Mouse (Mus musculus) heart, adult 2 months (tissue): Measurements from ENCODE around the gene Cyp2d22. TPM values are rescaled to one million over a fixed set of nuclear protein-coding genes. Genes with fewer than 3 reads are reported as not detected.

ENCODE experiments used
- DNase-seq, 2 experiments: peaks; one replicate each; pipeline ENCODE4 v3.0.0; 2021
- H3K27ac ChIP-seq: fragments of 200-600 bp; 2 replicates; pipeline ENCODE4 v1.8.1; 2022
- H3K27me3 ChIP-seq: fragments of 200-500 bp; 2 replicates; pipeline ENCODE4 v1.6.1; 2012; ENCODE audit warnings: mild to moderate bottlenecking, low read length, inconsistent platforms, mixed read lengths; ENCODE audit not compliant: control insufficient read depth, insufficient read depth
- H3K36me3 ChIP-seq: fragments of 200-500 bp; 2 replicates; pipeline ENCODE4 v1.6.1; 2012; ENCODE audit warnings: low read length, inconsistent platforms; ENCODE audit not compliant: control insufficient read depth, insufficient read depth
- H3K4me1 ChIP-seq: fragments of 200-500 bp; 2 replicates; pipeline ENCODE4 v1.6.1; 2011; ENCODE audit warnings: low read length; ENCODE audit not compliant: control insufficient read depth, insufficient read depth
- H3K4me3 ChIP-seq: fragments of 200-600 bp; 2 replicates; pipeline ENCODE4 v1.8.1; 2022
- H3K79me2 ChIP-seq: fragments of 200-500 bp; replicated peaks from 2 replicates; pipeline ENCODE4 v1.6.1; 2012; ENCODE audit warnings: mild to moderate bottlenecking, inconsistent platforms, low read length, moderate library complexity, mixed read lengths; ENCODE audit not compliant: control insufficient read depth, insufficient read depth
- H3K9ac ChIP-seq: fragments of 200-500 bp; 2 replicates; pipeline ENCODE4 v1.6.1; 2012; ENCODE audit warnings: low read depth, mild to moderate bottlenecking, control low read depth, inconsistent platforms, low read length, mixed read lengths
- CTCF ChIP-seq: fragments of 200-600 bp; IDR thresholded peaks from 2 replicates; pipeline ENCODE4 v1.8.1; 2022; ENCODE audit warnings: antibody characterized with exemption, mild to moderate bottlenecking, moderate library complexity
- EP300 ChIP-seq: fragments of 200-500 bp; IDR thresholded peaks from 2 replicates; pipeline ENCODE4 v1.6.1; 2011; ENCODE audit warnings: low read depth, low read length, control low read depth; ENCODE audit not compliant: insufficient read depth
- POLR2A ChIP-seq: fragments of 200-500 bp; IDR thresholded peaks from 2 replicates; pipeline ENCODE4 v1.6.1; 2011; ENCODE audit warnings: mild to moderate bottlenecking, low read depth, low read length, control low read depth; ENCODE audit not compliant: insufficient read depth
- WGBS: fragments of 180-500 bp; shearing (Covaris S2); methylation state at CpG from one replicate; pipeline ENCODE4 v1.1.7; 2018; 5-methylcytosine and 5-hydroxymethylcytosine counted together
- intact Hi-C: fragments of 180-260 bp; cut with DNase I; formaldehyde crosslinking; loops from one replicate; pipeline ENCODE4 v1.15.1; 2025
- polyA plus RNA-seq: library from polyadenylated mRNA; depleted of rRNA; stranded (reverse); fragments of >200 nt; gene quantifications from 2 replicates; pipeline ENCODE4 v1.2.3, GENCODE M21; 2012
- total RNA-seq, 2 experiments: library from RNA; stranded (reverse); gene quantifications; 2 replicates each; pipeline ENCODE4 v1.2.3; 2021

Gene Cyp2d22
- total and polyA plus RNA-seq, 3 experiments = 25.5 to 44.0 (median 27.0) TPM

- peaks cover 20% of the 10 kb centered on the region for H3K4me1 ChIP-seq
- H3K27me3 ChIP-seq = no peaks in the 10 kb centered on the region
- peak overlapping the region; percentile 11; the same call in 1 of the 2 replicates for H3K4me3 ChIP-seq
- 58% methylated on average over 5 of the region's 5 CpGs for WGBS
- H3K79me2 ChIP-seq = no peaks in the 10 kb centered on the region
- intact Hi-C loops = loop anchor here (2.0 kb wide), 1 partner anchor 19 kb away; no protein-coding TSS in a partner anchor
- peaks cover 3% of the 10 kb centered on the region for H3K36me3 ChIP-seq
- H3K9ac ChIP-seq = peak overlapping the region; percentile 13
- TF ChIP-seq EP300 = no peak
- TF ChIP-seq CTCF = no peak
- TF ChIP-seq POLR2A = no peak
- H3K27ac ChIP-seq = peak overlapping the region; percentile 99
- no peak for DNase-seq
Measured at GRCm38 (mm10) chr15:82377701-82378100, 2.4 kb downstream of the Cyp2d22 start.

GRCm38 (mm10) chr15:82376393-82377138 is 3.5 kb downstream of the Cyp2d22 start:
- Histone ChIP-seq H3K9ac (peak overlapping the region; percentile 47), H3K4me3 (peak overlapping the region; percentile 17; the same call in 1 of the 2 replicates)

GRCm38 (mm10) chr15:82375855-82376254 is 4.2 kb downstream of the Cyp2d22 start:
- Histone ChIP-seq H3K36me3 (peaks cover 3% of the 10 kb centered on the region), H3K27ac (peak overlapping the region; percentile 99), H3K27me3 (no peaks in the 10 kb centered on the region), H3K79me2 (no peaks in the 10 kb centered on the region), H3K4me1 (peaks cover 18% of the 10 kb centered on the region), H3K9ac (peak overlapping the region; percentile 47), H3K4me3 (peak overlapping the region; percentile 17; the same call in 1 of the 2 replicates)
- WGBS = 78% methylated on average over 9 of the region's 9 CpGs
- DNase-seq = no peak
- intact Hi-C loops = loop anchor here (2.0 kb wide), 1 partner anchor 17 kb away; no protein-coding TSS in a partner anchor
- TF ChIP-seq EP300 (no peak), CTCF (no peak), POLR2A (no peak)

More at GRCm38 (mm10) chr15:82376393-82377138, 3.5 kb downstream of the Cyp2d22 start:
- no peak for TF ChIP-seq CTCF
- peak; percentile 54; the same call in 1 of the 2 replicates for TF ChIP-seq POLR2A
- peak; percentile 97 for TF ChIP-seq EP300
- peaks cover 3% of the 10 kb centered on the region for H3K36me3 ChIP-seq
- WGBS = 35% methylated on average over 17 of the region's 17 CpGs
- no peaks in the 10 kb centered on the region for H3K27me3 ChIP-seq
- H3K27ac ChIP-seq = peak overlapping the region; percentile 99
- DNase-seq = peak; percentile 69 to 86
- intact Hi-C loops = loop anchor here (2.0 kb wide), 1 partner anchor 18 kb away; no protein-coding TSS in a partner anchor
- H3K4me1 ChIP-seq = peaks cover 20% of the 10 kb centered on the region
- no peaks in the 10 kb centered on the region for H3K79me2 ChIP-seq

- Histone ChIP-seq H3K36me3 (peaks cover 3% of the 10 kb centered on the region), H3K4me3 (no peak overlapping the region), H3K4me1 (peaks cover 17% of the 10 kb centered on the region), H3K79me2 (no peaks in the 10 kb centered on the region), H3K27ac (no peak overlapping the region), H3K9ac (no peak overlapping the region), H3K27me3 (no peaks in the 10 kb centered on the region)
- TF ChIP-seq CTCF (no peak), POLR2A (no peak), EP300 (no peak)
- 91% methylated on average over 5 of the region's 5 CpGs for WGBS
- intact Hi-C loops = no loop called here
- no peak for DNase-seq
Measured at GRCm38 (mm10) chr15:82374437-82374836, 5.6 kb downstream of the Cyp2d22 start.

GRCm38 (mm10) chr15:82372991-82373390 is 7.1 kb downstream of the Cyp2d22 start:
- Histone ChIP-seq H3K4me3 (no peak overlapping the region), H3K27me3 (no peaks in the 10 kb centered on the region), H3K36me3 (peaks cover 6% of the 10 kb centered on the region), H3K79me2 (no peaks in the 10 kb centered on the region), H3K9ac (no peak overlapping the region), H3K4me1 (peaks cover 15% of the 10 kb centered on the region), H3K27ac (no peak overlapping the region)
- no peak for DNase-seq
- intact Hi-C loops = no loop called here
- 84% methylated on average over 5 of the region's 5 CpGs for WGBS
- TF ChIP-seq CTCF (no peak), EP300 (no peak), POLR2A (no peak)

GRCm38 (mm10) chr15:82372446-82372845 is 7.6 kb downstream of the Cyp2d22 start:
- Histone ChIP-seq H3K27ac (no peak overlapping the region), H3K79me2 (no peaks in the 10 kb centered on the region), H3K4me3 (no peak overlapping the region), H3K27me3 (no peaks in the 10 kb centered on the region), H3K4me1 (peaks cover 13% of the 10 kb centered on the region), H3K9ac (no peak overlapping the region), H3K36me3 (peaks cover 7% of the 10 kb centered on the region)
- TF ChIP-seq EP300 = no peak
- no peak for TF ChIP-seq POLR2A
- no peak for TF ChIP-seq CTCF
- DNase-seq = no peak
- 75% methylated on average over 6 of the region's 6 CpGs for WGBS
- intact Hi-C loops = no loop called here
